Mouse (Mus musculus): Measurements from ENCODE around the gene Gm10837. TPM values are rescaled to one million over a fixed set of nuclear protein-coding genes. Genes with fewer than 3 reads are reported as not detected.

Gene Gm10837
- total RNA-seq, 4 experiments from 2014 or later = not detected

GRCm38 (mm10) chr14:122479461-122480109 is 10.8 kb upstream of the Gm10837 start:
- DNase-seq (ENCODE audit: low spot score) = no peak

- no peak for DNase-seq (ENCODE audit: low spot score)
These were observed 10.0 kb upstream of the Gm10837 start for GRCm38 (mm10) chr14:122480355-122480754.

GRCm38 (mm10) chr14:122481181-122481580 is 9.2 kb upstream of the Gm10837 start:
- no peak for DNase-seq (ENCODE audit: low spot score)

GRCm38 (mm10) chr14:122482081-122483023 is 8.0 kb upstream of the Gm10837 start:
- no peak for DNase-seq (ENCODE audit: low spot score)

GRCm38 (mm10) chr14:122483024-122483385 is 7.4 kb upstream of the Gm10837 start:
- DNase-seq (ENCODE audit: low spot score) = no peak

- DNase-seq (ENCODE audit: low spot score) = no peak
These were observed 6.6 kb upstream of the Gm10837 start for GRCm38 (mm10) chr14:122483556-122484421.

GRCm38 (mm10) chr14:122484458-122484843 is 5.9 kb upstream of the Gm10837 start:
- no peak for DNase-seq (ENCODE audit: low spot score)

GRCm38 (mm10) chr14:122484844-122485551 is 5.4 kb upstream of the Gm10837 start:
- no peak for DNase-seq (ENCODE audit: low spot score)

- DNase-seq (ENCODE audit: low spot score) = no peak
These were observed 4.7 kb upstream of the Gm10837 start for GRCm38 (mm10) chr14:122485635-122486181.

- DNase-seq (ENCODE audit: low spot score) = no peak
These were observed 3.8 kb upstream of the Gm10837 start for GRCm38 (mm10) chr14:122486611-122487010.

GRCm38 (mm10) chr14:122487366-122487765 is 3.0 kb upstream of the Gm10837 start:
- no peak for DNase-seq (ENCODE audit: low spot score)

GRCm38 (mm10) chr14:122489041-122489440 is 1.3 kb upstream of the Gm10837 start:
- DNase-seq (ENCODE audit: low spot score) = no peak

- no peak for DNase-seq (ENCODE audit: low spot score)
These were observed 536 bp upstream of the Gm10837 start for GRCm38 (mm10) chr14:122489686-122490414.

GRCm38 (mm10) chr14:122491521-122491920 is 1.1 kb downstream of the Gm10837 start:
- DNase-seq (ENCODE audit: low spot score) = no peak

GRCm38 (mm10) chr14:122492015-122492414 is 1.6 kb downstream of the Gm10837 start:
- no peak for DNase-seq (ENCODE audit: low spot score)

GRCm38 (mm10) chr14:122509058-122509457 is 18.7 kb downstream of the Gm10837 start:
- no peak for DNase-seq (ENCODE audit: low spot score)

GRCm38 (mm10) chr14:122511519-122511918 is 21.1 kb downstream of the Gm10837 start:
- no peak for DNase-seq (ENCODE audit: low spot score)

GRCm38 (mm10) chr14:122513511-122514036 is 23.2 kb downstream of the Gm10837 start:
- no peak for DNase-seq (ENCODE audit: low spot score)

GRCm38 (mm10) chr14:122528475-122528874 is 38.1 kb downstream of the Gm10837 start:
- DNase-seq (ENCODE audit: low spot score) = no peak

All from heart, adult 8-10 months (tissue).